Mouse (Mus musculus): ENCODE measurements around the gene Gbp10. TPM values are rescaled to one million over a fixed set of nuclear protein-coding genes. Genes with fewer than 3 reads are reported as not detected.

The Gbp10 gene
- 0.73 TPM for polyA plus RNA-seq (2014; fragmentation: Illumina TruSeq; extraction: RNeasy Lipid Tissue Mini Kit (QIAGEN cat#74804); ENCODE audit: insufficient read depth, low read depth, low replicate concordance)

GRCm38 (mm10) chr5:105239483-105240047 is at the start of gene Gbp10:
Gene Gbp10 (minus strand): TSS chr5:105239533.

Other genes starting within 250 kb of the Gbp10 start
- 10.0 TPM for gene Gbp9, start 100.0 kb downstream of the Gbp10 start, polyA plus RNA-seq (2014; fragmentation: Illumina TruSeq; extraction: RNeasy Lipid Tissue Mini Kit (QIAGEN cat#74804); ENCODE audit: insufficient read depth, low read depth, low replicate concordance)
- 2.3 TPM for gene Gbp8, start 100.0 kb downstream of the Gbp10 start, polyA plus RNA-seq (2014; fragmentation: Illumina TruSeq; extraction: RNeasy Lipid Tissue Mini Kit (QIAGEN cat#74804); ENCODE audit: insufficient read depth, low read depth, low replicate concordance)
- gene Gbp4, start 99.9 kb downstream of the Gbp10 start, polyA plus RNA-seq (2014; fragmentation: Illumina TruSeq; extraction: RNeasy Lipid Tissue Mini Kit (QIAGEN cat#74804); ENCODE audit: insufficient read depth, low read depth, low replicate concordance) = 6.8 TPM
- 0.28 TPM for gene Gm43302, start 54.2 kb upstream of the Gbp10 start, polyA plus RNA-seq (2014; fragmentation: Illumina TruSeq; extraction: RNeasy Lipid Tissue Mini Kit (QIAGEN cat#74804); ENCODE audit: insufficient read depth, low read depth, low replicate concordance)
- gene Gbp6, start 54.2 kb upstream of the Gbp10 start, polyA plus RNA-seq (2014; fragmentation: Illumina TruSeq; extraction: RNeasy Lipid Tissue Mini Kit (QIAGEN cat#74804); ENCODE audit: insufficient read depth, low read depth, low replicate concordance) = 10.2 TPM
- 10.7 TPM for gene Lrrc8b, start 176.2 kb upstream of the Gbp10 start, polyA plus RNA-seq (2014; fragmentation: Illumina TruSeq; extraction: RNeasy Lipid Tissue Mini Kit (QIAGEN cat#74804); ENCODE audit: insufficient read depth, low read depth, low replicate concordance)

Data from lung, adult 10 weeks (tissue).